Mouse (Mus musculus) ES-Bruce4 (cell line): ENCODE data around the gene Gm6034. TPM values are rescaled to one million over a fixed set of nuclear protein-coding genes. Genes with fewer than 3 reads are reported as not detected.
"Not testable (repeated sequence)": the region's sequence is repeated elsewhere in the genome, so short reads cannot be mapped to it uniquely, and the experiment has no call there.

Source experiments
- H3K27ac ChIP-seq: 2 replicates; pipeline ENCODE4 v1.5.1; 2012; ENCODE audit warnings: low read length, inconsistent platforms; ENCODE audit not compliant: insufficient read depth
- H3K27me3 ChIP-seq: 2 replicates; pipeline ENCODE4 v1.6.1; 2012; ENCODE audit warnings: mild to moderate bottlenecking, low read length, inconsistent platforms; ENCODE audit not compliant: control insufficient read depth, poor library complexity, insufficient read depth, severe bottlenecking
- H3K36me3 ChIP-seq: 2 replicates; pipeline ENCODE4 v1.6.1; 2012; ENCODE audit warnings: inconsistent platforms, mild to moderate bottlenecking, low read length, moderate library complexity; ENCODE audit not compliant: control insufficient read depth, poor library complexity, insufficient read depth, severe bottlenecking
- H3K4me1 ChIP-seq: one replicate; pipeline ENCODE4 v1.8.1; 2011; ENCODE audit warnings: low read length; ENCODE audit not compliant: control insufficient read depth, insufficient read depth
- H3K4me3 ChIP-seq: 2 replicates; pipeline ENCODE4 v1.5.1; 2011; ENCODE audit warnings: low read depth, mild to moderate bottlenecking, low read length
- H3K9ac ChIP-seq: 2 replicates; pipeline ENCODE4 v1.6.1; 2012; ENCODE audit warnings: low read depth, mild to moderate bottlenecking, inconsistent platforms; ENCODE audit not compliant: poor library complexity, severe bottlenecking
- H3K9me3 ChIP-seq: replicated peaks from 2 replicates; pipeline ENCODE4 v1.6.1; 2012; ENCODE audit warnings: mild to moderate bottlenecking, low read length, inconsistent platforms; ENCODE audit not compliant: control insufficient read depth, poor library complexity, insufficient read depth, severe bottlenecking
- CTCF ChIP-seq: IDR thresholded peaks from one replicate; pipeline ENCODE4 v1.8.1; 2011; ENCODE audit warnings: low read depth, low read length
- EP300 ChIP-seq: IDR thresholded peaks from 2 replicates; pipeline ENCODE4 v1.6.1; 2011; ENCODE audit warnings: low read depth, low read length; ENCODE audit not compliant: insufficient read depth
- POLR2A ChIP-seq: IDR thresholded peaks from one replicate; pipeline ENCODE4 v1.8.1; 2011; ENCODE audit warnings: low read length; ENCODE audit not compliant: insufficient read depth
- polyA plus RNA-seq: library from polyadenylated mRNA; stranded (reverse); fragments of >200 nt; gene quantifications from 2 replicates; pipeline ENCODE4 v1.2.4, GENCODE M21; 2011; ENCODE audit warnings: low read depth; ENCODE audit not compliant: missing spikeins, insufficient read depth, insufficient read length

The Gm6034 gene
- polyA plus RNA-seq, 1 experiment: not detected

- H3K4me1 ChIP-seq, H3K27ac ChIP-seq, H3K9me3 ChIP-seq, H3K36me3 ChIP-seq, H3K9ac ChIP-seq, H3K4me3 ChIP-seq, H3K27me3 ChIP-seq: not testable (repeated sequence)
These were observed 2.2 kb upstream of the Gm6034 start for GRCm38 (mm10) chr17:36040604-36041003.

DNA sequence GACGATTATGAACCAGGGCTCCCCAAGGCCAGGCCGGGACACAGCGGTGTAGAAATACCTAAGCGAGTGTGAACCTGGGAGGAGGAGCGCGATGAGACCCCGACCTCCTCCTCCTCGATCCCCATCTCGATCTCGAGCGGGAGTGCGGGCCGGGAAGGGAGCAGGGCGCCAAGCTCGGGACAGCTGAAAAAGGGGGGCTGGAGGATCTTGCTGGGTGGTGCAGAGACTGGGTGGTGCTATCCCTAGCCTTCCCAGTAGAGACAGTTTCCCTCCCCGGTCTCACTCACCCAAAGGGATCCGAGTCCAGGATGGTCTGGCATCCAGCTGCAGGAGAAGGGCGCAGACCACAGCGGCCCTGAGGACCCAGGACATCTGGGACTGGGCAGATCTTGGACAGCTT, 706 bp upstream of the Gm6034 start:
- not testable (repeated sequence) for H3K27ac ChIP-seq, H3K9me3 ChIP-seq, H3K9ac ChIP-seq, H3K27me3 ChIP-seq, H3K36me3 ChIP-seq, H3K4me1 ChIP-seq
- H3K4me3 ChIP-seq: peak overlapping the region; percentile 17; the same call in 1 of the 2 replicates

DNA sequence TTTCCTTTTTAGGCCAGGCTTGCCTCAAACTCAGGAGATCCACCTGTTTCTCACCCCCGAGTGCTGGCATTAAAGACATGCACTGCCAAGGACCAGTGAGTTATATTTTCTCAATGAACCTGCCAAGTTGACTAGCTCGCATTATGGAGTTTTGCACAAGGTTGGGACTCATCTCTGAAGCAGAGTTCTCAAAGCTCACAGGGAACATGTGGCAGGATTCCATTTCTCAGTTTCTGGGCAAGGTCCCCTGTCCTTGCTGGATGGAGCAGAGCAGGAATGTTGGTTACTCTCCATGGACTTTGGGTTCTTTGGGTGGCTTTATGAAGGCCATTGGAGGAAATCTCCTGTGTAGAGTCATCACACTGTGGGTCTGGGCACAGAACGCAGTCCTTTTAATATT, 525 bp downstream of the Gm6034 start:
- no peaks in the 10 kb centered on the region for H3K27me3 ChIP-seq
- H3K4me3 ChIP-seq: no peak overlapping the region
- TF ChIP-seq CTCF (no peak), EP300 (no peak), POLR2A (no peak)
- H3K9me3 ChIP-seq: no peaks in the 10 kb centered on the region
- H3K27ac ChIP-seq: no peak overlapping the region
- H3K9ac ChIP-seq: no peak overlapping the region
- H3K36me3 ChIP-seq: no peaks in the 10 kb centered on the region
- H3K4me1 ChIP-seq: no peaks in the 10 kb centered on the region

DNA sequence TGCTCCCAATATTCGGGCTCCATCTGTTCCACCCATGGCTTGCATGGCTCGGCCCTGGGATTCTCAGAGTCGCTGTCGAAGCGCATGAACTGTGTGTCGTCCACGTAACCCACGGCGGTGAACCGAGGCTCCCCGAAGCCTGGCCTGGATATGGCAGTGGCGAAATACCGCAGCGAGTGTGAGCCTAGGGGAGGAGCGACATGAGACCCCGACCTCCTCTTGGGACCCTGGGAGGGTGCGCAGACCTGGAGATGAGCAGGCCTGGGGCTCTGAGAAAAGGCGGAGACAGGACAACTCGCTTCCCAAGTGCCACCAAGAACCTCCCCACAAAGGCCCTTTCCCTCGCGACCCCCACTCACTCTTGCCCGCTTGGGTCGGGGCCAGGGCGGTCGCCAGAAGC, 15.2 kb downstream of the Gm6034 start:
- not testable (repeated sequence) for H3K4me1 ChIP-seq, H3K9me3 ChIP-seq, H3K27me3 ChIP-seq, H3K36me3 ChIP-seq, H3K4me3 ChIP-seq, H3K9ac ChIP-seq, H3K27ac ChIP-seq

GRCm38 (mm10) chr17:36058362-36058761, 15.6 kb downstream of the Gm6034 start, which contains the start of gene Gm11127:
Gm11127 (minus strand) TSS chr17:36058371.
- H3K9me3 ChIP-seq, H3K4me1 ChIP-seq, H3K27me3 ChIP-seq, H3K4me3 ChIP-seq, H3K27ac ChIP-seq, H3K36me3 ChIP-seq, H3K9ac ChIP-seq: not testable (repeated sequence)

- Histone ChIP-seq H3K9me3 (peaks cover 6% of the 10 kb centered on the region), H3K27me3 (no peaks in the 10 kb centered on the region), H3K27ac (no peak overlapping the region), H3K36me3 (no peaks in the 10 kb centered on the region), H3K4me3 (no peak overlapping the region), H3K4me1 (no peaks in the 10 kb centered on the region), H3K9ac (no peak overlapping the region)
- no peak for TF ChIP-seq POLR2A
- no peak for TF ChIP-seq EP300
- TF ChIP-seq CTCF: peak; percentile 56
These were observed 18.1 kb downstream of the Gm6034 start for GRCm38 (mm10) chr17:36060829-36061228.

DNA sequence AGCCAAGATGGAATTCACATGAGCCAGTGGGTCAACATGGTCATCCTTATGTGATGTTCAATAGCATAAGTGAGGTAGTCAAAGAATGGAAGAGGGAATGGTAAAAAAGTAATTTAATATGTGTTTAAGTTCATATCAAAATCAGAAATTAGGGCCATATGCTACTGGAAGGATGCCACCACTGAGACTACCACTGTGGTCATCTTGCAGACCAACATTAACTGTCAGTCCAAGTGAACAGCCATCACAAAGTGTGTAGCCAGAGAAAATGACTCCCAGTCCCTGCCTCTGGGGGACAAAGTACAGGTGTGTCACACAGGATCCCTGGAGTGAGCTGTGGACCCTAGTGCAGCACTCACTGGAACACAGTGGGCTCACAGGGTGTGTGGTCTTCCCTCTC, 39.1 kb downstream of the Gm6034 start:
- not testable (repeated sequence) for H3K27me3 ChIP-seq, H3K4me3 ChIP-seq, H3K9ac ChIP-seq, H3K27ac ChIP-seq, H3K36me3 ChIP-seq, H3K9me3 ChIP-seq, H3K4me1 ChIP-seq

GRCm38 (mm10) chr17:36082519-36083232, 39.9 kb downstream of the Gm6034 start:
- peak overlapping the region; percentile 49 for H3K4me3 ChIP-seq
- H3K9ac ChIP-seq: 0 out of 2 replicates have a peak overlapping the region, but pooled peaks have one; percentile 3
- H3K36me3 ChIP-seq, H3K4me1 ChIP-seq, H3K27me3 ChIP-seq, H3K27ac ChIP-seq, H3K9me3 ChIP-seq: not testable (repeated sequence)
